Mouse (Mus musculus) midbrain, embryonic 12.5 days (tissue): ENCODE results near the gene Hipk2. TPM values are rescaled to one million over a fixed set of nuclear protein-coding genes. Genes with fewer than 3 reads are reported as not detected.
A peak's percentile ranks its signal among the peaks of the same experiment; 100 is the strongest.

Source experiments
- ATAC-seq: fragments of 200-750 bp; cut with Nextera tagmentation; 2 replicates; pipeline ENCODE4 v1.8.0; 2017; ENCODE audit warnings: low read depth, moderate TSS enrichment, moderate library complexity; ENCODE audit not compliant: low FRiP score
- H3K27ac ChIP-seq: fragments of 300-500 bp; sonication (generic); replicated peaks from 2 replicates; pipeline ENCODE4 v1.5.1; 2016; ENCODE audit warnings: mild to moderate bottlenecking
- H3K27me3 ChIP-seq: fragments of 300-500 bp; sonication (generic); 2 replicates; pipeline ENCODE4 v1.6.1; 2016; ENCODE audit warnings: mild to moderate bottlenecking
- H3K36me3 ChIP-seq: fragments of 300-500 bp; sonication (generic); 2 replicates; pipeline ENCODE4 v1.6.1; 2016
- H3K4me1 ChIP-seq: fragments of 300-500 bp; sonication (generic); 2 replicates; pipeline ENCODE4 v1.6.1; 2016
- H3K4me2 ChIP-seq: fragments of 300-500 bp; sonication (generic); replicated peaks from 2 replicates; pipeline ENCODE4 v1.6.1; 2016; ENCODE audit warnings: mild to moderate bottlenecking, moderate library complexity
- H3K4me3 ChIP-seq: fragments of 300-500 bp; sonication (generic); 2 replicates; pipeline ENCODE4 v1.5.1; 2016; ENCODE audit warnings: mild to moderate bottlenecking
- H3K9ac ChIP-seq: fragments of 300-500 bp; sonication (generic); replicated peaks from 2 replicates; pipeline ENCODE4 v1.6.1; 2016; ENCODE audit warnings: mild to moderate bottlenecking, moderate library complexity
- H3K9me3 ChIP-seq: fragments of 300-500 bp; sonication (generic); 2 replicates; pipeline ENCODE4 v1.6.1; 2016; ENCODE audit warnings: mild to moderate bottlenecking
- WGBS: fragments of 180-500 bp; shearing (Covaris S2); methylation state at CpG from one replicate; pipeline ENCODE4 v1.1.7; 2016; 5-methylcytosine and 5-hydroxymethylcytosine counted together
- polyA plus RNA-seq: library from polyadenylated mRNA; unstranded; fragments of >200 nt; fragmentation: Nextera tagmentation; extraction: Ambion mirVana; gene quantifications from 2 replicates; pipeline ENCODE4 v1.2.1, GENCODE M21; 2016

Gene Hipk2
- polyA plus RNA-seq, 1 experiment from 2014 or later = 36.7 TPM

DNA sequence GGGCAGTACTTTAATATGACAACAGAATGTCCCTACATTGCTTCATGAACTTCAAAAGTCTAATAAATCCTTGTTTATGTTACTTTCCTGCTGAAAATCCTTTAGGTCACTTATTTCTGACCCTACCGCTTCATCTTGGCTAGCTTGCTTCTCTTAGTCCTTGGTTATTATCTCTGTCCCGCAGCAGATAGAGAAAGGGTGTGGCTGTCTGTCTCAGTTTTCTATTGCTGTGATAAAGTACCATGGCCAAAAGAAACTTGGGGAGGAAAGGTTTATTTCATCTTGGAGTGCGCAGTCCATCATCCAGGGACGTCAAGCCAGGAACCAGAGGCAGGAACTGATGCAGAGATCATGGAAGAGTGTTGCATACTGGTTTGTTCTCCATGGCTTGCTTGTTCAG lies 40.6 kb upstream of the Hipk2 start:
- Histone ChIP-seq H3K9ac (no peak overlapping the region), H3K4me2 (no peak overlapping the region), H3K9me3 (no peaks in the 10 kb centered on the region), H3K36me3 (no peaks in the 10 kb centered on the region), H3K4me3 (no peak overlapping the region), H3K27me3 (no peaks in the 10 kb centered on the region; the same call in none of the 2 replicates), H3K27ac (no peak overlapping the region), H3K4me1 (peaks cover 14% of the 10 kb centered on the region; the same call in 1 of the 2 replicates)
- WGBS = 96% methylated on average over 4 of the region's 4 CpGs
- ATAC-seq = no peak

DNA sequence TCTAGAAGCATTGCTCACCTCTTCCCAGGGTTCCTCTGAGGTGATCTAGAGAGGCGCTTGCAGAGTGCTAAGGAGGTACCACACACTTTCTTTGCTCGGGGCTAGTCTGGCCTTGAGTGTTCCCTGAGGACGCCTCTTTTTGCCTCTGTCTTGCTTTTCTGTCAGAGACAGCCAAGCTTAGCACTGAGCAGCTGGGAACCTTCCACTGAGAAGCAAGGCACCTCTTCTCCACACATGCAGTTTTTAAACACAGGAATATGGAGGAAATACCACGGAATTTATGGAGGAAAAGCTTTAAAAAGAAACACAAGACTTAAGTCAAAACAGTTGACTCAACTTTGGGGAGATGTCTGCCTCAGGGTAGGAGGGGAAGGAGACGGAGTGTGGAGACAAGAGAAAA lies 39.8 kb upstream of the Hipk2 start:
- Histone ChIP-seq H3K4me2 (no peak overlapping the region), H3K9me3 (no peaks in the 10 kb centered on the region), H3K4me3 (no peak overlapping the region), H3K36me3 (no peaks in the 10 kb centered on the region), H3K27ac (no peak overlapping the region), H3K27me3 (no peaks in the 10 kb centered on the region; the same call in none of the 2 replicates), H3K4me1 (peaks cover 14% of the 10 kb centered on the region; the same call in 1 of the 2 replicates), H3K9ac (no peak overlapping the region)
- no peak for ATAC-seq
- WGBS = 66% methylated on average over 5 of the region's 5 CpGs

GRCm38 (mm10) chr6:38914181-38914580 lies 38.2 kb upstream of the Hipk2 start:
- no peak overlapping the region for H3K4me3 ChIP-seq
- H3K4me1 ChIP-seq = peaks cover 14% of the 10 kb centered on the region; the same call in 1 of the 2 replicates
- 62% methylated on average over 10 of the region's 10 CpGs for WGBS
- no peak for ATAC-seq
- H3K27ac ChIP-seq = peak overlapping the region; percentile 58
- H3K4me2 ChIP-seq = no peak overlapping the region
- no peaks in the 10 kb centered on the region for H3K9me3 ChIP-seq
- no peaks in the 10 kb centered on the region for H3K36me3 ChIP-seq
- H3K27me3 ChIP-seq = no peaks in the 10 kb centered on the region; the same call in none of the 2 replicates
- no peak overlapping the region for H3K9ac ChIP-seq

DNA sequence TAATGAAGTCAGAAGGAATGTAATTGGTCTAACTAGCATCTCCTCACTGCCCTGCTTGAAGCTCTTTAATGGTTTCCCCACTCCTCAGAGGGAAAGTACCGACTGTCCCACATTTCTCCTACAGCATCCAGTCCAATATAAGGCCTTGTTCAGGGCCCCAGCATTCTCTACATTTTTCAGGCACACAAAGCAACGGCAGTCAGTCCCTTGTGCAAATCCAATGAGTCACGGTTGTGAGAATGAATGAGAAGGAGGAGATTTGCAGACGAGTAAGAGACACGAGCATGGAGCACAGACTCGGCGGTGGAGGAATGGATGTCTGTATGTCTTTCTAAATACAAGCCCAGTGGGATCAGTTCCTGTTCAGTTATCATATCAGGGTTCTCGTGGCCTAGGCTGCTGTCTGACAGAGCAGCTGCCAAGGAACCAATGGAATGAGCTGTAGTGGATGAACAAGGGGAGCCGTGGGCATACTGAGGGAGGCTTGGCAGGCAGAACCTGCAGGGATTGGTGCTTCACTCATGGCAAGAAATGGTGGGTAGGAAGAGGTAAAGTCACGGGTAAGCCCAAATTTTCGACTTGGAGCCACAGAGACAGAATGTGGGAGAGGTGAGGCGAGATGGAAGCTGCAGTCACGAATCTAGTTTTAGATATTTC lies 37.5 kb upstream of the Hipk2 start:
- H3K27ac ChIP-seq = peak overlapping the region; percentile 58
- no peaks in the 10 kb centered on the region for H3K36me3 ChIP-seq
- 51% methylated on average over 13 of the region's 13 CpGs for WGBS
- ATAC-seq = peak; percentile 50; the same call in 1 of the 2 replicates
- no peaks in the 10 kb centered on the region; the same call in none of the 2 replicates for H3K27me3 ChIP-seq
- H3K4me1 ChIP-seq = peaks cover 14% of the 10 kb centered on the region; the same call in 1 of the 2 replicates
- no peak overlapping the region for H3K4me3 ChIP-seq
- H3K4me2 ChIP-seq = peak overlapping the region; percentile 16; the same call in 1 of the 2 replicates
- H3K9ac ChIP-seq = no peak overlapping the region
- H3K9me3 ChIP-seq = no peaks in the 10 kb centered on the region

- no peaks in the 10 kb centered on the region; the same call in none of the 2 replicates for H3K27me3 ChIP-seq
- H3K36me3 ChIP-seq = no peaks in the 10 kb centered on the region
- WGBS = 88% methylated on average over 9 of the region's 9 CpGs
- ATAC-seq = no peak
- H3K4me3 ChIP-seq = no peak overlapping the region
- peaks cover 14% of the 10 kb centered on the region; the same call in 1 of the 2 replicates for H3K4me1 ChIP-seq
- no peak overlapping the region for H3K9ac ChIP-seq
- no peak overlapping the region for H3K27ac ChIP-seq
- no peaks in the 10 kb centered on the region for H3K9me3 ChIP-seq
- no peak overlapping the region for H3K4me2 ChIP-seq
Measured at GRCm38 (mm10) chr6:38912845-38913244, 36.9 kb upstream of the Hipk2 start.

- Histone ChIP-seq H3K4me1 (peaks cover 14% of the 10 kb centered on the region; the same call in 1 of the 2 replicates), H3K9ac (no peak overlapping the region), H3K4me3 (no peak overlapping the region), H3K27me3 (no peaks in the 10 kb centered on the region; the same call in none of the 2 replicates), H3K4me2 (no peak overlapping the region), H3K9me3 (no peaks in the 10 kb centered on the region), H3K27ac (no peak overlapping the region), H3K36me3 (no peaks in the 10 kb centered on the region)
- ATAC-seq = no peak
Measured at GRCm38 (mm10) chr6:38912121-38912660, 36.2 kb upstream of the Hipk2 start.

DNA sequence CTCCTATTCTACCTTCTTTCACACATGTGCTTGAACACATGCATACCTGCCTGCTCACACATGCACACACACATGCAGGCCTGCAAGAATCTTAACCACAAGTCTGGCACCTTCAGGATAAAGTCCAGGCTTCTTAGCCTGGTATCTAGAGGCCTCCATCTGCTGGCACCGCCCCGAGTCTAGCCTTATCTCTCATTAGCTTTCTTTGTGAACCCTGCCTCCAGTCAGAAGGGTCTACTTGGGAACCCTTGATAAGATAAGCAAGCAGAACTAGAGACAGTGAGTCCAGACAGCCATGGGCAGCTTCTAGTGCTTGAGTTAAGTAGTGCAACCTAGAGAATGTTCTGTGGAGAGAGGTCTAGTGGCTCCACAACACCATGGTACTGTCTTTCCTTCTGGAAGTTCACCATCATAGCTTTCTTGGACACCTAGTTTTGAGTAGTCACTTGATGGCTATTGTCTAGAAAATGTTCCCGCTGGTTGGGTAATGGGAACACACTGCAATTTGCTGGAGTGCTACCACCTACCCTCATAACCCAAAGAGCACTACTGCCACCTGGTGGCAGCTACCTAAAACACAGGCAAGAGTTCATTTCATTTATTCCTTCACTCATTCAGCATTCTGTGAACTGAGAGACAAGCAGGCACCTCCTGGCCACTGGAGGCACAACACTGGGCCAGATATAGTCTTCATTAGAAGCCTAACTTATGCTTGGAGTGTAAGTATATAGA lies 35.0 kb upstream of the Hipk2 start:
- no peak for ATAC-seq
- WGBS = 70% methylated on average over 3 of the region's 3 CpGs
- H3K4me1 ChIP-seq = peaks cover 14% of the 10 kb centered on the region; the same call in 1 of the 2 replicates
- H3K9ac ChIP-seq = no peak overlapping the region
- H3K9me3 ChIP-seq = no peaks in the 10 kb centered on the region
- no peaks in the 10 kb centered on the region; the same call in none of the 2 replicates for H3K27me3 ChIP-seq
- no peak overlapping the region for H3K4me3 ChIP-seq
- no peak overlapping the region for H3K27ac ChIP-seq
- no peak overlapping the region for H3K4me2 ChIP-seq
- H3K36me3 ChIP-seq = no peaks in the 10 kb centered on the region

- Histone ChIP-seq H3K27ac (no peak overlapping the region), H3K9ac (no peak overlapping the region), H3K4me2 (no peak overlapping the region), H3K4me3 (no peak overlapping the region), H3K27me3 (no peaks in the 10 kb centered on the region; the same call in 1 of the 2 replicates), H3K9me3 (no peaks in the 10 kb centered on the region), H3K4me1 (peaks cover 6% of the 10 kb centered on the region; the same call in 1 of the 2 replicates), H3K36me3 (no peaks in the 10 kb centered on the region)
- no peak for ATAC-seq
- 91% methylated on average over 6 of the region's 6 CpGs for WGBS
Measured at GRCm38 (mm10) chr6:38908401-38908800, 32.4 kb upstream of the Hipk2 start.

- no peaks in the 10 kb centered on the region for H3K4me1 ChIP-seq
- H3K36me3 ChIP-seq = no peaks in the 10 kb centered on the region
- H3K9ac ChIP-seq = no peak overlapping the region
- no peaks in the 10 kb centered on the region for H3K9me3 ChIP-seq
- ATAC-seq = no peak
- no peak overlapping the region for H3K4me2 ChIP-seq
- no peak overlapping the region for H3K27ac ChIP-seq
- WGBS = 68% methylated on average over 6 of the region's 6 CpGs
- no peak overlapping the region for H3K4me3 ChIP-seq
- no peaks in the 10 kb centered on the region for H3K27me3 ChIP-seq
Measured at GRCm38 (mm10) chr6:38906005-38906404, 30.0 kb upstream of the Hipk2 start.

DNA sequence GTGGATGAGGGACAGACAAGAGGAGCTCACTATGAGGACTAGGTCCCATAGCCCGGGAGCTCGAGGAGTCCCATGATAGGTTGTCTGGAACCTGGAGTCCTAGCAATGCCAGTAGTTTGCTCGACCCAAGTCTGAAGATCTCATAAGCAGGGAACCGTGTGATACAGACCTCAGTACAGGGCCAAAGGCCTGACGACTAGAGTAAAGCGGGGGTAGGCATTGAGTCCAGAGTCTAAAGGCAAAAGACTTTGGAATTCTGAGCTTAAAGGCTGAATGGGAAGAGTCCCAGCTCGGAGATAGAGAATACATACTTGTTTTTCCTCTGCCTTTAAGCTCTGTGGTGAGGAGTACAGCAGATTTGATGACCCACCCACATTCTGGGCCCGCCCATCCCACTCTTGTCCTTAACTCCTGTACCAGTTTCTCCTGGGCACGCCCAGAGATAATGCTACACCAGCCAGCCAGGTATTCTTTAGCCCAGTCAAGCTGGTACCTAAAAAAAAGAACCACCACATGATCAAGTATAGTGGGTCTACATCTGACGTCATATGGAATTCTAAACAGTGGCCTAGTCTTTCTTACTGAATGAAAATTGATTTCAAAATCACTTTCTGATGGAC lies 27.0 kb upstream of the Hipk2 start:
- no peaks in the 10 kb centered on the region for H3K4me1 ChIP-seq
- no peaks in the 10 kb centered on the region for H3K9me3 ChIP-seq
- WGBS = 88% methylated on average over 10 of the region's 10 CpGs
- no peaks in the 10 kb centered on the region for H3K36me3 ChIP-seq
- ATAC-seq = no peak
- no peak overlapping the region for H3K27ac ChIP-seq
- no peak overlapping the region for H3K4me2 ChIP-seq
- H3K9ac ChIP-seq = no peak overlapping the region
- H3K27me3 ChIP-seq = no peaks in the 10 kb centered on the region
- no peak overlapping the region for H3K4me3 ChIP-seq

DNA sequence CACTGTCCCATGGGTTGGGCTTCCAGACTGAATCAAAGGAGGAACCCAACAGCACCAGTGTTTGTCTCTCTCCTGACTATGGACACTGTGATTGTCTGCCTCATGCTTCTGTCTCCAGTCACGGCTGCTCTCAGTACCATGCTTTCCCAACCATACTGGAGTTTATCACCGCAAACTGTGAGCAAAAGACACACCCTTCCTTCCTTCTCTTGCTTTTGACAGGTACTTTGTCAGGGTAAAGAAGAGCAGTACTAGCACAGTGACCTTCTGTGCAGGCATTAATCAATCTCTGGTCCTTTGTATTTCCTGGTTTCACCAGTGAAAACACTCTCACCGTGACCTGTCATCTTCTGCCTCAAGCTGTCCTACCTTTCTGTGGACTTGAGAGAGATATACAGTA lies 25.7 kb upstream of the Hipk2 start:
- ATAC-seq = no peak
- no peaks in the 10 kb centered on the region for H3K9me3 ChIP-seq
- WGBS = 93% methylated on average over 3 of the region's 3 CpGs
- no peak overlapping the region for H3K27ac ChIP-seq
- H3K27me3 ChIP-seq = no peaks in the 10 kb centered on the region
- no peak overlapping the region for H3K4me3 ChIP-seq
- H3K4me1 ChIP-seq = peaks cover 8% of the 10 kb centered on the region; the same call in 1 of the 2 replicates
- H3K36me3 ChIP-seq = no peaks in the 10 kb centered on the region
- no peak overlapping the region for H3K9ac ChIP-seq
- no peak overlapping the region for H3K4me2 ChIP-seq

DNA sequence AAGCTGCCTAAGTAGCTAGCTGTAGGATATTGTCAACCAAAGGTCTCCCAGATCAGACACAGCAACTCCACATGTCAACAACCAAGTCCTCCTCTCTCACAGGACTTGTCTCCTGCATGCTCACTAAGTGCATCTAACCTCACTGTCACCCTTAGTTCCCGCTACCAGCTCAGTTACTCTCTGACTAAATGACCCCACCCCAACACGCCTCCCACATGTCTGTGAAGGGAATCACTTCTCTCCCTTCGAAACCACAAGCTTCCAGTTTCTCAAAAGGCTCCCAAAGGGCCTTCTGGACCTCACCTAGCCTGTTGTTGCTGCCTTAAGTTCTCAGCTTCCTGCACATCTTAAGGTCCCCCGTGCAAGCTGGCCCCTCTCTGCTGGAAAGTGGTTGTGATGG lies 25.2 kb upstream of the Hipk2 start:
- ATAC-seq = no peak
- Histone ChIP-seq H3K9ac (no peak overlapping the region), H3K4me1 (peaks cover 9% of the 10 kb centered on the region; the same call in 1 of the 2 replicates), H3K9me3 (no peaks in the 10 kb centered on the region), H3K36me3 (no peaks in the 10 kb centered on the region), H3K27ac (no peak overlapping the region), H3K4me2 (no peak overlapping the region), H3K27me3 (no peaks in the 10 kb centered on the region), H3K4me3 (no peak overlapping the region)
- 84% methylated on average over 4 of the region's 4 CpGs for WGBS
